Mouse (Mus musculus) cerebellum, postnatal 14 days (tissue): ENCODE results near the gene Fam189a1.

Source experiments
- DNase-seq, 2 experiments: peaks; one replicate each; pipeline ENCODE4 v3.0.0; 2021; ENCODE audit warnings: mixed read lengths in 2 of 2

The Fam189a1 gene

GRCm38 (mm10) chr7:64791145-64791544 is 365.2 kb downstream of the Fam189a1 start:
- DNase-seq: no peak

GRCm38 (mm10) chr7:64785040-64785439 is 371.3 kb downstream of the Fam189a1 start:
- DNase-seq: no peak

- no peak for DNase-seq
Measured at GRCm38 (mm10) chr7:64779501-64779900, 376.9 kb downstream of the Fam189a1 start.

GRCm38 (mm10) chr7:64776708-64777489 is 379.5 kb downstream of the Fam189a1 start:
- no peak for DNase-seq

GRCm38 (mm10) chr7:64773465-64773864 is 382.9 kb downstream of the Fam189a1 start:
- no peak for DNase-seq

GRCm38 (mm10) chr7:64770779-64771390 is 385.5 kb downstream of the Fam189a1 start:
- no peak for DNase-seq

- DNase-seq: no peak
Measured at GRCm38 (mm10) chr7:64769768-64770167, 386.6 kb downstream of the Fam189a1 start.

- no peak for DNase-seq
Measured at GRCm38 (mm10) chr7:64765595-64765994, 390.8 kb downstream of the Fam189a1 start.

GRCm38 (mm10) chr7:64755141-64755540 is 401.2 kb downstream of the Fam189a1 start:
- no peak for DNase-seq

GRCm38 (mm10) chr7:64754161-64754560 is 402.2 kb downstream of the Fam189a1 start:
- no peak for DNase-seq

GRCm38 (mm10) chr7:64753678-64754077 is 402.7 kb downstream of the Fam189a1 start:
- DNase-seq: no peak

- no peak for DNase-seq
Measured at GRCm38 (mm10) chr7:64752133-64752532, 404.2 kb downstream of the Fam189a1 start.

- peak; percentile 77 to 81 for DNase-seq
Measured at GRCm38 (mm10) chr7:64751465-64751864, 404.9 kb downstream of the Fam189a1 start.

- no peak for DNase-seq
Measured at GRCm38 (mm10) chr7:64743610-64744009, 412.8 kb downstream of the Fam189a1 start.

GRCm38 (mm10) chr7:64741333-64742307 is 414.8 kb downstream of the Fam189a1 start:
- peak; percentile 93 to 97 for DNase-seq

GRCm38 (mm10) chr7:64739131-64739530 is 417.2 kb downstream of the Fam189a1 start:
- DNase-seq: no peak

- peak; percentile 92 to 95 for DNase-seq
Measured at GRCm38 (mm10) chr7:64729785-64730184, 426.6 kb downstream of the Fam189a1 start.

GRCm38 (mm10) chr7:64728816-64729215 is 427.6 kb downstream of the Fam189a1 start:
- no peak for DNase-seq

GRCm38 (mm10) chr7:64728181-64728591 is 428.2 kb downstream of the Fam189a1 start:
- peak; percentile 89 to 94 for DNase-seq

GRCm38 (mm10) chr7:64725967-64726695 is 430.2 kb downstream of the Fam189a1 start:
- peak; percentile 59 to 64 for DNase-seq

GRCm38 (mm10) chr7:64724409-64724808 is 432.0 kb downstream of the Fam189a1 start:
- no peak for DNase-seq

GRCm38 (mm10) chr7:64723313-64723712 is 433.1 kb downstream of the Fam189a1 start:
- DNase-seq: no peak
